Mouse (Mus musculus): Measurements from ENCODE around the gene Flrt1. TPM values are rescaled to one million over a fixed set of nuclear protein-coding genes. Genes with fewer than 3 reads are reported as not detected.

The Flrt1 gene
- total and polyA plus RNA-seq, 3 experiments = not detected

GRCm38 (mm10) chr19:7108114-7108905, 2.8 kb upstream of the Flrt1 start (continued):
- TF ChIP-seq ZKSCAN1 (IDR thresholded peaks at IDR 0.05; ENCODE audit: borderline replicate concordance, low read depth, low read length) (no peak), ZNF384 (IDR thresholded peaks at IDR 0.05; ENCODE audit: low read depth, low read length) (no peak), MAZ (IDR thresholded peaks at IDR 0.05; ENCODE audit: low read depth, low read length) (no peak), NRF1 (IDR thresholded peaks at IDR 0.05; ENCODE audit: low read depth, low read length) (no peak), E2F4 (IDR thresholded peaks at IDR 0.05; ENCODE audit: insufficient replicate concordance, low read depth, low read length) (no peak), HCFC1 (IDR thresholded peaks at IDR 0.05; ENCODE audit: low read depth, low read length) (no peak), MYC (IDR thresholded peaks at IDR 0.05; ENCODE audit: low read depth, low read length) (no peak), SMC3 (IDR thresholded peaks at IDR 0.05; ENCODE audit: low read depth, low read length) (peak; percentile 49), GABPA (IDR thresholded peaks at IDR 0.05; ENCODE audit: insufficient replicate concordance, low read depth, low read length) (no peak), CTCF (conservative IDR thresholded peaks at IDR 0.05 in 1 of 2, IDR thresholded peaks at IDR 0.05 in 1 of 2; ENCODE audit: low read depth in 2 of 2, low read length in 2 of 2) (peak in 1 of 2 experiments; percentile 62; a peak in 2 of 4 replicates), SIN3A (IDR thresholded peaks at IDR 0.05; ENCODE audit: low read length) (no peak)

- Histone ChIP-seq H3K4me1 (ENCODE audit: control insufficient read depth in 1 of 2, insufficient read depth in 2 of 2) (no peaks in the 10 kb centered on the region), H3K9me3 (replicated peaks; ENCODE audit: low read length) (no peaks in the 10 kb centered on the region), H3K9ac (ENCODE audit: insufficient read depth, low read depth) (no peak overlapping the region), H3K4me3 (replicated peaks in 1 of 3; ENCODE audit: low read depth in 2 of 3, low read length in 2 of 3, poor library complexity in 1 of 3) (no peak overlapping the region), H3K79me2 (replicated peaks; ENCODE audit: control insufficient read depth, extremely low read depth, insufficient read depth, poor library complexity, severe bottlenecking) (no peaks in the 10 kb centered on the region), H3K36me3 (replicated peaks in 1 of 2; ENCODE audit: control insufficient read depth in 1 of 2, insufficient read depth in 1 of 2, low read length in 1 of 2) (no peaks in the 10 kb centered on the region), H3K27ac (ENCODE audit: insufficient read depth, low read depth) (no peak overlapping the region), H3K4me2 (ENCODE audit: insufficient read depth, low read depth, poor library complexity, severe bottlenecking) (no peak overlapping the region), H3K27me3 (replicated peaks) (peaks cover 93% of the 10 kb centered on the region)
- in situ Hi-C loops (cut with MboI; ENCODE audit: low pct_ligation_motif_present, low pct_unique_long_range_greater_than_20kb, low sequenced_read_pairs) = no loop called here
- TF ChIP-seq ETS1 (conservative IDR thresholded peaks at IDR 0.05; ENCODE audit: low read depth, low read length) = no peak
- TF ChIP-seq POLR2AphosphoS2 (IDR thresholded peaks at IDR 0.05; ENCODE audit: low read depth, low read length) = no peak
- no peak for TF ChIP-seq USF2 (conservative IDR thresholded peaks at IDR 0.05; ENCODE audit: low read depth, low read length)
- TF ChIP-seq CHD2 (IDR thresholded peaks at IDR 0.05; ENCODE audit: low read length) = no peak
- no peak for TF ChIP-seq MXI1 (IDR thresholded peaks at IDR 0.05; ENCODE audit: low read depth, low read length)
- TF ChIP-seq E2F4 (IDR thresholded peaks at IDR 0.05; ENCODE audit: insufficient replicate concordance, low read depth, low read length) = no peak
- TF ChIP-seq MYC (IDR thresholded peaks at IDR 0.05; ENCODE audit: low read depth, low read length) = no peak
- no peak for TF ChIP-seq CTCF (conservative IDR thresholded peaks at IDR 0.05 in 1 of 2, IDR thresholded peaks at IDR 0.05 in 1 of 2; ENCODE audit: low read depth in 2 of 2, low read length in 2 of 2)
- dilution Hi-C loops (cut with MboI; ENCODE audit: extremely low pct_ligation_motif_present, extremely low pct_unique_long_range_greater_than_20kb, low sequenced_read_pairs) = no loop called here
- DNase-seq (ENCODE audit: extremely low read depth) = no peak
Measured at GRCm38 (mm10) chr19:7107174-7107573, 1.6 kb upstream of the Flrt1 start.

GRCm38 (mm10) chr19:7106566-7106965, 1.0 kb upstream of the Flrt1 start:
- in situ Hi-C loops (cut with MboI; ENCODE audit: low pct_ligation_motif_present, low pct_unique_long_range_greater_than_20kb, low sequenced_read_pairs) (no loop called here), dilution Hi-C loops (cut with MboI; ENCODE audit: extremely low pct_ligation_motif_present, extremely low pct_unique_long_range_greater_than_20kb, low sequenced_read_pairs) (no loop called here)
- no peak for DNase-seq (ENCODE audit: extremely low read depth)
- H3K9ac ChIP-seq (ENCODE audit: insufficient read depth, low read depth) = no peak overlapping the region
- H3K4me3 ChIP-seq (replicated peaks in 1 of 3; ENCODE audit: low read depth in 2 of 3, low read length in 2 of 3, poor library complexity in 1 of 3) = no peak overlapping the region
- peaks cover 93% of the 10 kb centered on the region for H3K27me3 ChIP-seq (replicated peaks)
- TF ChIP-seq GABPA (IDR thresholded peaks at IDR 0.05; ENCODE audit: insufficient replicate concordance, low read depth, low read length) (no peak), RCOR1 (conservative IDR thresholded peaks at IDR 0.05; ENCODE audit: low read depth, low read length) (no peak)
- no peaks in the 10 kb centered on the region for H3K79me2 ChIP-seq (replicated peaks; ENCODE audit: control insufficient read depth, extremely low read depth, insufficient read depth, poor library complexity, severe bottlenecking)
- H3K9me3 ChIP-seq (replicated peaks; ENCODE audit: low read length) = no peaks in the 10 kb centered on the region
- H3K36me3 ChIP-seq (replicated peaks in 1 of 2; ENCODE audit: control insufficient read depth in 1 of 2, insufficient read depth in 1 of 2, low read length in 1 of 2) = no peaks in the 10 kb centered on the region
- H3K27ac ChIP-seq (ENCODE audit: insufficient read depth, low read depth) = no peak overlapping the region
- H3K4me1 ChIP-seq (ENCODE audit: control insufficient read depth in 1 of 2, insufficient read depth in 2 of 2) = no peaks in the 10 kb centered on the region
- no peak overlapping the region for H3K4me2 ChIP-seq (ENCODE audit: insufficient read depth, low read depth, poor library complexity, severe bottlenecking)

Data from CH12.LX (cell line).